Mouse (Mus musculus) lung, postnatal 0 days (tissue): ENCODE measurements at regions not wholly inside any gene's neighbourhood (a gene's known extent, or its start where the extent isn't known, plus 50 kb on each side); places are given as distances from the start of the nearest gene placed in this dataset.

Experiments used
- ATAC-seq: fragments of 200-750 bp; cut with Nextera tagmentation; 2 replicates; pipeline ENCODE4 v1.8.0; 2017; ENCODE audit warnings: moderate library complexity
- DNase-seq: peaks from one replicate; pipeline ENCODE4 v3.0.0-alpha.2; 2016; ENCODE audit warnings: low spot score
- H3K27ac ChIP-seq: fragments of 300-500 bp; sonication (generic); 2 replicates; pipeline ENCODE4 v1.5.1; 2014; ENCODE audit warnings: antibody characterized with exemption, mild to moderate bottlenecking, low read length, mixed read lengths
- H3K27me3 ChIP-seq: fragments of 300-500 bp; sonication (generic); replicated peaks from 2 replicates; pipeline ENCODE4 v1.6.1; 2014; ENCODE audit warnings: low read length, mixed read lengths; ENCODE audit not compliant: insufficient read depth
- H3K36me3 ChIP-seq: fragments of 300-500 bp; sonication (generic); 2 replicates; pipeline ENCODE4 v1.6.1; 2014; ENCODE audit warnings: low read length, mixed read lengths; ENCODE audit not compliant: insufficient read depth
- H3K4me1 ChIP-seq: fragments of 300-500 bp; sonication (generic); 2 replicates; pipeline ENCODE4 v1.6.1; 2014; ENCODE audit warnings: antibody characterized with exemption, low read depth, low read length, mixed read lengths; ENCODE audit not compliant: insufficient read depth
- H3K4me2 ChIP-seq: fragments of 300-500 bp; sonication (generic); replicated peaks from 2 replicates; pipeline ENCODE4 v1.6.1; 2014; ENCODE audit warnings: low read depth, mild to moderate bottlenecking, low read length, moderate library complexity, mixed read lengths
- H3K4me3 ChIP-seq: fragments of 300-500 bp; sonication (generic); 2 replicates; pipeline ENCODE4 v1.5.1; 2014; ENCODE audit warnings: low read depth, low read length
- H3K9ac ChIP-seq: fragments of 300-500 bp; sonication (generic); replicated peaks from 2 replicates; pipeline ENCODE4 v1.6.1; 2014; ENCODE audit warnings: low read depth, mild to moderate bottlenecking
- H3K9me3 ChIP-seq: fragments of 300-500 bp; sonication (generic); 2 replicates; pipeline ENCODE4 v1.6.1; 2016; ENCODE audit warnings: low read length, mixed read lengths
- CTCF ChIP-seq: IDR thresholded peaks from 2 replicates; pipeline ENCODE4 v1.5.1; 2016; ENCODE audit warnings: antibody characterized with exemption, mild to moderate bottlenecking
- EP300 ChIP-seq: IDR thresholded peaks from 2 replicates; pipeline ENCODE4 v1.6.1; 2016; ENCODE audit warnings: antibody characterized with exemption, mild to moderate bottlenecking, control low read depth
- WGBS: fragments of 180-500 bp; shearing (Covaris S2); extraction: QIAGEN DNeasy Blood & Tissue Kit; methylation state at CpG from one replicate; pipeline ENCODE4 v1.1.7; 2014; 5-methylcytosine and 5-hydroxymethylcytosine counted together

DNA sequence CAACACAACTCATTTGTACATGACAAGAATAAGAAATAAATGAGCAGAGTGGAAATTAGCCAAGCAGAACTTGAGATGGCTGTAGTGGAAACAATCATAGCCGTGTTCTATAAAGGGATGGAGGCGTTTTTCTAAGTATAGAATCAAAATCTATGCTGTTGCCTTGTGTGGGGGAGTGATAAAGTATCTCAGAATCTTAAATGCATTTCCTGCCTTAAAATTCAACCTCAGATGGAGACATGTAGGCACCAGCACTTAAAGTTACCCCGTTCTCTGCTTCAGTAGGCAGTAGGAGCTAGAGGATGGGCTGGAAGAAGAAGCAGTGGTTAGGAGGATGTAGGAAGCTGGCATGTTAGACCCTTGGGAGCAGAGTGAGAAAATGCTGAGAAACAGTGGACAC is 386.7 kb downstream of the Ptprc start:
- Histone ChIP-seq H3K27me3 (no peaks in the 10 kb centered on the region), H3K4me3 (no peak overlapping the region), H3K4me2 (no peak overlapping the region), H3K36me3 (no peaks in the 10 kb centered on the region), H3K9ac (no peak overlapping the region), H3K4me1 (no peaks in the 10 kb centered on the region), H3K27ac (no peak overlapping the region), H3K9me3 (no peaks in the 10 kb centered on the region)
- TF ChIP-seq CTCF = no peak
- no peak for TF ChIP-seq EP300
- no peak for ATAC-seq
- 72% methylated on average over 3 of the region's 3 CpGs for WGBS
- no peak for DNase-seq

DNA sequence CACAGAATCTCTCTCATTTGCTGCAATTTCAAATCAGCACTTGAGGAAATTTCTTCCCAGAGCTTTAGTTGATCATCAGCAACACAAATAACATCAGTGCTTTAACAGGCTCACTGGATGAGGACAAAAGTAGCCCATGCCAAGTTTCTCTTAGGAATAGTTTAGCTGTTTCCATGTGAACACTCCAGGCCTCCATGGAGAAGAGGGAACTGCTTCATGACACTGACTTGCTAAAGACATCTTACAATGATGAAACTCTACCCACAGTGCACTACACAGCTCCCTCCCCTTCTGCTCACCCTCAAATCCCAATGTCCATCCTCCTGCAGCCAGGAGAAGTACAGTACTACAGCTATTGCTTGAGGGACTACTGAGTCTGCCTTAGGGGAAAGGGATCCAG is 388.9 kb downstream of the Ptprc start:
- no peak overlapping the region for H3K9ac ChIP-seq
- H3K4me3 ChIP-seq = no peak overlapping the region
- no peak overlapping the region for H3K27ac ChIP-seq
- no peak for DNase-seq
- H3K27me3 ChIP-seq = no peaks in the 10 kb centered on the region
- no peak for TF ChIP-seq EP300
- TF ChIP-seq CTCF = no peak
- ATAC-seq = no peak
- no peak overlapping the region for H3K4me2 ChIP-seq
- no peaks in the 10 kb centered on the region for H3K9me3 ChIP-seq
- H3K4me1 ChIP-seq = no peaks in the 10 kb centered on the region
- H3K36me3 ChIP-seq = no peaks in the 10 kb centered on the region

DNA sequence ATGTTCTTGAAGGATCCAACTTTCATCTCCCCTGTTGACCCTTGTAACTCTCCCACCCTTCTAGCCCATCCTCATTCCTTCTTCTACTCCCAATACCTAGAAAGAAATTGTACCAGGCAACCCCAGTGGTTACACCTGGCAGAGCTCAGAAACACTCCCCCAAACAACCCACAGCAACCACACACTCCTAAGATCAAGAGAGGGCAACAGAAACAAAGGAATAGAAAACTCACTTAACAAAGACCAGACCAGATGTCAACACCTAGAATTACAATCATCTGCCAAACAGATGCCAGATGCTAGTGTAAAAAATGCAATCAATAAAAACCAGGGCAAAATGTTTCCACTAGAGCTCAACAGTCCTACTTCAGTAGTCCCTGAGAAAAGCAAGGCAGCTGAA is 400.9 kb downstream of the Ptprc start:
- H3K9me3 ChIP-seq = no peaks in the 10 kb centered on the region
- no peak overlapping the region for H3K4me2 ChIP-seq
- no peaks in the 10 kb centered on the region for H3K36me3 ChIP-seq
- no peak for ATAC-seq
- H3K27ac ChIP-seq = no peak overlapping the region
- H3K4me1 ChIP-seq = no peaks in the 10 kb centered on the region
- no peak overlapping the region for H3K4me3 ChIP-seq
- H3K27me3 ChIP-seq = no peaks in the 10 kb centered on the region
- no peak overlapping the region for H3K9ac ChIP-seq
- TF ChIP-seq EP300 = no peak
- no peak for TF ChIP-seq CTCF
- no peak for DNase-seq

DNA sequence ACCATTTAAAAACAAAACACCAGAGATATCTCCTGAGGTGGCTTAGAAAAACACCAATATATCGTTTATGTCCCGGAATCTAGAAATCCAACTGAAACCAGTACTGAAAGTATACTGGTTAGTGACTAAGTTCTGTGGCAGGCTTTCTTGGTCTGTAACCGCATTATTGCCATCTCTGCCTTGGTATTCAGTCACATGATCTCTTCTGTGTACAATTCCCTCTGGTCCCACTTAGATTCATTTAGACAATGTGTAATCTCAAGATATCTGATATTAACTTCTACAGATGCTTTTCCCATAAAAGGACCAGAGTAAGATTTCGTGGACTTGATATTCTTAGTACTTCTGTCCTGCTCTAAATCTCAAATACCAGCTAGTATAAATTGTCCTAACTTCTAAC is 414.7 kb downstream of the Ptprc start:
- DNase-seq (no peak), ATAC-seq (no peak)
- no peaks in the 10 kb centered on the region for H3K9me3 ChIP-seq
- H3K4me2 ChIP-seq = no peak overlapping the region
- H3K36me3 ChIP-seq = no peaks in the 10 kb centered on the region
- H3K27me3 ChIP-seq = no peaks in the 10 kb centered on the region
- no peak for TF ChIP-seq EP300
- TF ChIP-seq CTCF = no peak
- no peak overlapping the region for H3K4me3 ChIP-seq
- 90% methylated on average over 4 of the region's 4 CpGs for WGBS
- H3K27ac ChIP-seq = no peak overlapping the region
- no peaks in the 10 kb centered on the region for H3K4me1 ChIP-seq
- H3K9ac ChIP-seq = no peak overlapping the region

- no peaks in the 10 kb centered on the region for H3K9me3 ChIP-seq
- 45% methylated on average over 7 of the region's 7 CpGs for WGBS
- H3K4me3 ChIP-seq = no peak overlapping the region
- no peaks in the 10 kb centered on the region for H3K27me3 ChIP-seq
- TF ChIP-seq EP300 (0 out of 2 replicates have a peak, but pooled peaks have one; percentile 46), CTCF (peak; percentile 28; the same call in 1 of the 2 replicates)
- peak; percentile 95 for ATAC-seq
- H3K36me3 ChIP-seq = no peaks in the 10 kb centered on the region
- no peaks in the 10 kb centered on the region for H3K4me1 ChIP-seq
- H3K4me2 ChIP-seq = no peak overlapping the region
- DNase-seq = peak; percentile 90
- no peak overlapping the region for H3K9ac ChIP-seq
- H3K27ac ChIP-seq = no peak overlapping the region
Measured at GRCm38 (mm10) chr1:137751446-137751961, 424.0 kb downstream of the Ptprc start.

DNA sequence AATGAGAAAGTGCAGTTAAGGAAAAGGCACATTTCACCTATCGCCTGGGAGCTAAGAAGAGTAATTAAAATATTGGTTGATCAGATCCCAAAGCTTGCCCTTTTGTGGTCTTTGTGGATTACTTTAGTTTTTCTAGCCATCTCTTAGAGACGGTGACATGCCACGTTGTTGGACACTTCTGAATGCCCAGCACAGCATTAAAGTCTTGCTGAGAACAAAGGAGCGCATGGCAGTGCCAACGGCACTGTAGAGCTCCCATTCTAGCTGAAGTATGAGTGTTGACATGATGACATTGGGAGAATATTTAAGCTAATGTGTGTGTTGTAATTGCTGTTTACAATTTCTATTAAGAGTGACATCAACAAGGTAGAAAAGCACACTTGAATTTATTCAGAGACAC is 424.6 kb downstream of the Ptprc start:
- Histone ChIP-seq H3K4me1 (no peaks in the 10 kb centered on the region), H3K27ac (no peak overlapping the region), H3K36me3 (no peaks in the 10 kb centered on the region), H3K9ac (no peak overlapping the region), H3K4me3 (no peak overlapping the region), H3K4me2 (no peak overlapping the region), H3K27me3 (no peaks in the 10 kb centered on the region), H3K9me3 (no peaks in the 10 kb centered on the region)
- 83% methylated on average over 5 of the region's 5 CpGs for WGBS
- TF ChIP-seq EP300 (no peak), CTCF (no peak)
- no peak for ATAC-seq
- DNase-seq = no peak

- H3K27me3 ChIP-seq = no peaks in the 10 kb centered on the region
- no peaks in the 10 kb centered on the region for H3K4me1 ChIP-seq
- ATAC-seq (no peak), DNase-seq (no peak)
- H3K27ac ChIP-seq = no peak overlapping the region
- H3K9ac ChIP-seq = no peak overlapping the region
- TF ChIP-seq CTCF = no peak
- WGBS = 59% methylated on average over 2 of the region's 2 CpGs
- H3K36me3 ChIP-seq = no peaks in the 10 kb centered on the region
- H3K9me3 ChIP-seq = no peaks in the 10 kb centered on the region
- no peak overlapping the region for H3K4me2 ChIP-seq
- no peak overlapping the region for H3K4me3 ChIP-seq
Measured at GRCm38 (mm10) chr1:137746129-137746528, 429.4 kb downstream of the Ptprc start.
